Mouse (Mus musculus): ENCODE data around the gene Sub1. TPM values are rescaled to one million over a fixed set of nuclear protein-coding genes. Genes with fewer than 3 reads are reported as not detected.

Sub1 gene
- polyA plus RNA-seq, 1 experiment from 2014 or later = 488 TPM

DNA sequence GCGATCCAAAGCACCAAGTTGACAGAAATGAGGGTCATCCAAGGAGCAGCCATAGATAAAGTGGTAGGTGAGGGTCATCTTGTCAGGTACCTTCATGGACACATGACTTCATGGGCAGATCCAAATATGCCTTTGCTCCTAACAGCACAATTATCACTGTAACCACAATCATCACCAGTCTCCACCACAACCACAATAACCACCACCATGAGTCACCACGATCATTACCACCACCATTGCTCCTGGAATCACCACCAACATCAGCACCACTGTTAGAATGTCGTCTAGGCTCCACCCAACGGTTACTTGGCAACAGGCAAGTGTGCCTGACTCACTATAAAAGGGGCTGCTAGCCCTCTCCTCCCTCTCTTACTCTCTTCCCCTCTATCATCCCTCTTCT lies 33.4 kb upstream of the Sub1 start:
- no peaks in the 10 kb centered on the region for H3K9me3 ChIP-seq
- H3K27me3 ChIP-seq (replicated peaks) = no peaks in the 10 kb centered on the region
- no peak overlapping the region for H3K4me3 ChIP-seq
- no peaks in the 10 kb centered on the region for H3K36me3 ChIP-seq
- H3K4me1 ChIP-seq = peaks cover 9% of the 10 kb centered on the region; the same call in 1 of the 2 replicates
- 74% methylated on average over 4 of the region's 4 CpGs for WGBS
- no peak overlapping the region for H3K9ac ChIP-seq
- no peak for ATAC-seq (ENCODE audit: extremely low read depth, insufficient number of reproducible peaks, low FRiP score, low TSS enrichment)
- H3K27ac ChIP-seq (replicated peaks) = no peak overlapping the region
- no peak overlapping the region for H3K4me2 ChIP-seq

- Histone ChIP-seq H3K9ac (no peak overlapping the region), H3K4me2 (no peak overlapping the region), H3K27me3 (replicated peaks) (no peaks in the 10 kb centered on the region), H3K36me3 (no peaks in the 10 kb centered on the region), H3K27ac (replicated peaks) (no peak overlapping the region), H3K4me3 (no peak overlapping the region), H3K9me3 (no peaks in the 10 kb centered on the region), H3K4me1 (peaks cover 9% of the 10 kb centered on the region)
- ATAC-seq (ENCODE audit: extremely low read depth, insufficient number of reproducible peaks, low FRiP score, low TSS enrichment) = no peak
- WGBS = 42% methylated on average over 3 of the region's 3 CpGs
Observed at GRCm38 (mm10) chr15:12027807-12028206, 31.0 kb upstream of the Sub1 start.

- H3K4me3 ChIP-seq = no peak overlapping the region
- 67% methylated on average over 5 of the region's 5 CpGs for WGBS
- no peaks in the 10 kb centered on the region for H3K9me3 ChIP-seq
- no peak overlapping the region for H3K27ac ChIP-seq (replicated peaks)
- peaks cover 9% of the 10 kb centered on the region for H3K4me1 ChIP-seq
- no peaks in the 10 kb centered on the region for H3K27me3 ChIP-seq (replicated peaks)
- H3K9ac ChIP-seq = no peak overlapping the region
- no peak overlapping the region for H3K4me2 ChIP-seq
- no peak for ATAC-seq (ENCODE audit: extremely low read depth, insufficient number of reproducible peaks, low FRiP score, low TSS enrichment)
- H3K36me3 ChIP-seq = no peaks in the 10 kb centered on the region
Observed at GRCm38 (mm10) chr15:12026932-12027450, 30.2 kb upstream of the Sub1 start.

DNA sequence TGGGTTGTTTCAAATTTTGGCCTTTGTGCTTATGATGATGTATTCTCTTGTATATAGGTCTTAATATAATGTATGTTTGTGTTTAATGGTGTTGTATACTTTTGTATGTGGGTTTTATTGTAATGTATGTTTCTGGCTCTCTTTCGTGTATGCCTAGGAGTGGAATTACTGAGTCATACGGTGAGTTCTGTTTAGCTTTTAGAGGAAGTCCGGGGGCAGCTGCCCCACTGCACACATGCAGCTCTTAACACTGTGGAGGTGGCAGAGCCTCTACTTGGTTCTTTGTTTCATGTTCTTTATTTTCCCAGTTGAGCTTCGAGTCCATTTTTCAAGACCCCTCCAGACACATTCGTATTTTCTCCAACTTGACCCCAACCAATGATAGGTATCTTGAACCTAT lies 29.2 kb upstream of the Sub1 start:
- H3K36me3 ChIP-seq = no peaks in the 10 kb centered on the region
- H3K4me3 ChIP-seq = no peak overlapping the region
- ATAC-seq (ENCODE audit: extremely low read depth, insufficient number of reproducible peaks, low FRiP score, low TSS enrichment) = no peak
- H3K27me3 ChIP-seq (replicated peaks) = no peaks in the 10 kb centered on the region
- no peak overlapping the region for H3K27ac ChIP-seq (replicated peaks)
- 69% methylated on average over 5 of the region's 5 CpGs for WGBS
- no peak overlapping the region for H3K4me2 ChIP-seq
- H3K4me1 ChIP-seq = peaks cover 9% of the 10 kb centered on the region
- no peaks in the 10 kb centered on the region for H3K9me3 ChIP-seq
- H3K9ac ChIP-seq = no peak overlapping the region

DNA sequence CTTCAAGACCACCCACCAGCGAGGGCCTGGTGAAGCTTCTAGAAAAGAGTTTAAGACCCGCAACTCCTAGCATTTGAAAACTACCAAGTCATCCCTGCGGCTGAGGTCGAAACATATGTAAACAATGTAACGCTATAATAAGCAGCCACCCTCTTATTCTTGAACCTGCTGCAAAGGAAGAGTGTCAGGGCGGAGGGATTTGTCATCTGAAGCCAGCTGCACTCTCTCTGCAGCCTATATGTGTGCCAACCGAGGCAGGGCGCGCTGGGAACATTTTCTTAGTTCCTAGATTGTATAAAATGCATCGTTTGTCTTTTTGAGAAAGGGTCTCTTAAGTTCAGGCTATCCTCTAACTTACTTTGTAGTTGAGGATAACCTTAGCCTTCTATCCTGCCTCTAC lies 28.6 kb upstream of the Sub1 start:
- 77% methylated on average over 10 of the region's 10 CpGs for WGBS
- H3K4me2 ChIP-seq = no peak overlapping the region
- no peak for ATAC-seq (ENCODE audit: extremely low read depth, insufficient number of reproducible peaks, low FRiP score, low TSS enrichment)
- no peaks in the 10 kb centered on the region for H3K36me3 ChIP-seq
- no peaks in the 10 kb centered on the region for H3K27me3 ChIP-seq (replicated peaks)
- H3K9ac ChIP-seq = no peak overlapping the region
- H3K4me1 ChIP-seq = peaks cover 9% of the 10 kb centered on the region
- H3K9me3 ChIP-seq = no peaks in the 10 kb centered on the region
- H3K4me3 ChIP-seq = no peak overlapping the region
- no peak overlapping the region for H3K27ac ChIP-seq (replicated peaks)

DNA sequence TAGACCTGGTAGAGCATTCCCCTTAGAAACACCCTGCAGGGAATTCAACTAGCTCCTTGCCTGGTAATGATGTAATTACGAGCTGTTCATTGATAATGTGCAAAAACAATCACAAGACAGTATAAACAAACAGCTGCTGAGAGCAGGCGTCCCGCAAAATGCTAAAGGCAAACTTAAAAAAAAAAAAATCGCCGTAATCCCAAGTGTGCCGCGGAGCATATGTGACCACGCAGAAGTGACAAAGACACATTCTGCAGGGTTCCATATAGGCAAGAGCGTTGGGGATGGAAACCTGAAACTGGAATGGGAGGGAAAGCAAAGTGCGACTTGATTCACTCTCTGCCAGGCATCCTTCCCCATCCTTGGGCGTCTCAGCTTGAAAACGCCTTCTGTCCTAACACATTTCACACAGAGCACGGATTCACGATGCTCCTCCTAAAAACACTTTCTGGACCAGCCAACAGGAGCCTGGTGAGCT lies 28.0 kb upstream of the Sub1 start:
- H3K27me3 ChIP-seq (replicated peaks) = no peaks in the 10 kb centered on the region
- no peaks in the 10 kb centered on the region for H3K9me3 ChIP-seq
- H3K4me1 ChIP-seq = peaks cover 9% of the 10 kb centered on the region
- H3K27ac ChIP-seq (replicated peaks) = no peak overlapping the region
- H3K4me3 ChIP-seq = no peak overlapping the region
- no peak for ATAC-seq (ENCODE audit: extremely low read depth, insufficient number of reproducible peaks, low FRiP score, low TSS enrichment)
- 43% methylated on average over 14 of the region's 14 CpGs for WGBS
- 0 out of 2 replicates have a peak overlapping the region, but pooled peaks have one; percentile 14 for H3K9ac ChIP-seq
- peak overlapping the region; percentile 30 for H3K4me2 ChIP-seq
- H3K36me3 ChIP-seq = no peaks in the 10 kb centered on the region

GRCm38 (mm10) chr15:12019443-12019842 lies 22.7 kb upstream of the Sub1 start:
- no peaks in the 10 kb centered on the region for H3K27me3 ChIP-seq (replicated peaks)
- H3K4me2 ChIP-seq = no peak overlapping the region
- no peak overlapping the region for H3K9ac ChIP-seq
- no peak overlapping the region for H3K27ac ChIP-seq (replicated peaks)
- WGBS = 87% methylated on average over 14 of the region's 14 CpGs
- no peak for ATAC-seq (ENCODE audit: extremely low read depth, insufficient number of reproducible peaks, low FRiP score, low TSS enrichment)
- no peaks in the 10 kb centered on the region for H3K36me3 ChIP-seq
- H3K4me1 ChIP-seq = 0 out of 2 replicates have a peak, but pooled peaks cover under 1% of the 10 kb centered on the region
- H3K9me3 ChIP-seq = no peaks in the 10 kb centered on the region
- no peak overlapping the region for H3K4me3 ChIP-seq

DNA sequence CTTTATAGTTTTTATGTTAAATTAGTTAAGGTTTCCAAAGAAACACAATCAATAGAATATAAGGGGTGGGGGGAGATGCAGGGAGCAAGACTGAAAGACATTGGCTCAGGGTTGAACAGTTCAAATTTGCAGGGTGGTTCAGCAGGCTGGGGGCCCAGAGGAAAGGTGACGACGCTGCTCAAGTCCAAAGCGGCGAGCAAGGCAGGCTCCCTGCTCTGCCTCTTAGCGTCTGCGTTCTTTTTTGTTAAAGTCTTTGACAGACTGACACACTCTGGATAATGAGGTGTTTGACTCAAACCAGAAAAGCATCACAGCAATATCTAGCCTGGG lies 21.6 kb upstream of the Sub1 start:
- no peaks in the 10 kb centered on the region for H3K36me3 ChIP-seq
- H3K4me2 ChIP-seq = no peak overlapping the region
- H3K27ac ChIP-seq (replicated peaks) = no peak overlapping the region
- ATAC-seq (ENCODE audit: extremely low read depth, insufficient number of reproducible peaks, low FRiP score, low TSS enrichment) = no peak
- no peaks in the 10 kb centered on the region for H3K9me3 ChIP-seq
- 54% methylated on average over 6 of the region's 6 CpGs for whole genome bisulfite sequencing
- H3K4me1 ChIP-seq = no peaks in the 10 kb centered on the region
- no peak overlapping the region for H3K9ac ChIP-seq
- no peaks in the 10 kb centered on the region for H3K27me3 ChIP-seq (replicated peaks)
- H3K4me3 ChIP-seq = no peak overlapping the region

DNA sequence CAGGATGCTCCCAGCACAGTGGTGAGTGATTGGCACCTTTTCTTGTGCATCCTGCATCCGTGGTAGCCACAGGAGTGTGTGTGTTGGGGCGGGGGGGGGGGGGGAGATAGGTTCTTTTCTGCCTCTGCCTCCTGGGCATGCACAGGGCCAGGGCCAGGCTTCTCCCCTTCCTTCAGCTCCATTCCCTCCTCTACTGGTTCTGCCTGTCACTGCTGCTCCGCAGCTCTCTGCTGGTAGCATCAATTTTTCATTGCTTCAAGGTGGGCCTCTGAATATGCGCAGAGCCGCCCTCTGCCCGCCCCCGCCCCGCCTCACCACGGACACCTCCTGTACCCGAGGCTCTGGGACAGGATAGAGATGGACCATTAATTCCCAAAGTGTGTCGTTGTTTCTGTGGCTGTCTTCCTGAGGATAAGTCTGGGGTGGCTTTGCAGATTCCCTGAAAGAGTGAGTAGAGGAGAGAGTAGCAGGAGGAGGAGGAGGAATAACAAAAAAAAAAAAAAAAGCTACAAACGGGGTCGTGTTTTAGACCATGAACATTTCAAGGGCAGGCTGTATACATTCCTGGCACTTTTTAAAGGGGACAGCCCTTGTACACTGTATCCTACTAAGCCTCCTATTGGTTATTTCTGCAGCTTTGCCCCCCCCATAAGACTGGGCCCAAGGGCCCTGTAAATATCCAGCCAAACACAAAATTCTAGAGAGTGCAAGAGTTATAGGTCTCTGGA lies 21.1 kb upstream of the Sub1 start:
- Histone ChIP-seq H3K27ac (replicated peaks) (no peak overlapping the region), H3K4me3 (no peak overlapping the region), H3K9me3 (no peaks in the 10 kb centered on the region), H3K27me3 (replicated peaks) (no peaks in the 10 kb centered on the region), H3K9ac (no peak overlapping the region), H3K36me3 (no peaks in the 10 kb centered on the region), H3K4me2 (no peak overlapping the region), H3K4me1 (no peaks in the 10 kb centered on the region)
- WGBS = 48% methylated on average over 13 of the region's 13 CpGs
- no peak for ATAC-seq (ENCODE audit: extremely low read depth, insufficient number of reproducible peaks, low FRiP score, low TSS enrichment)

DNA sequence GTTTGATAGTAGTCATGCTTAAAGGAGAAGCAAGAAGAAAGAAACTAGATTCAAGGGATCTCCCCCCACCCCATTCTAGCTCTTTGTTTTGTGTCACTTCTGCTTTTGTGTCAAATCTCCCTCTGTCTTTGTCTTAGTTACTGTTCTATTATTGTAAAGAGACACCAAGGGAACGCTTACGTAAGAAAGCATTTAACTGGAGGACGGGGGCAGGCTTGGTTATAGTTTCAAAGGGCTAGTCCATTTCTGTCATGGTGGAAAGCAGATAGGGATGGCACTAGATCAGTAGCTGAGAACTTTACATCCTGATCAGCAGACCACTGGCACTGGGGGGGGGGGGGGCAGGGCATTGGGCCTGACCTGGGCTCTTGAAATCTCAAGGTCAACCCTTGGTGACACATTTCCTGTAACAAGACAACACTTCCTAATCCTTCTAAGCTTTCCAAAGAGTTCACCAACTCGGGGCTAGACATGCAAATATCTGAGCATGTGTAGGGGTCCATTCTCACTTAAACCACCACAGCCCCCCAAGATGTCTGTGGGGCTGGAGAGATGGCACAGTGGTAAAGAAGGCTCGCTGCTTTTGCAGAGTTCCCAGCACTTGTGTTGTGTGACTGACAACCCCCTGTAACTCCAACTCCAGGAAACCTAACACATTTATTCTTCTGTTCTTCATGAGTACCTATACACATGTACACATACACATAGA lies 17.6 kb upstream of the Sub1 start:
- H3K9me3 ChIP-seq = no peaks in the 10 kb centered on the region
- no peak overlapping the region for H3K4me2 ChIP-seq
- no peak overlapping the region for H3K9ac ChIP-seq
- H3K27ac ChIP-seq (replicated peaks) = no peak overlapping the region
- no peaks in the 10 kb centered on the region for H3K4me1 ChIP-seq
- no peak overlapping the region for H3K4me3 ChIP-seq
- WGBS = 69% methylated on average over 5 of the region's 5 CpGs
- H3K36me3 ChIP-seq = no peaks in the 10 kb centered on the region
- H3K27me3 ChIP-seq (replicated peaks) = no peaks in the 10 kb centered on the region
- no peak for ATAC-seq (ENCODE audit: extremely low read depth, insufficient number of reproducible peaks, low FRiP score, low TSS enrichment)

DNA sequence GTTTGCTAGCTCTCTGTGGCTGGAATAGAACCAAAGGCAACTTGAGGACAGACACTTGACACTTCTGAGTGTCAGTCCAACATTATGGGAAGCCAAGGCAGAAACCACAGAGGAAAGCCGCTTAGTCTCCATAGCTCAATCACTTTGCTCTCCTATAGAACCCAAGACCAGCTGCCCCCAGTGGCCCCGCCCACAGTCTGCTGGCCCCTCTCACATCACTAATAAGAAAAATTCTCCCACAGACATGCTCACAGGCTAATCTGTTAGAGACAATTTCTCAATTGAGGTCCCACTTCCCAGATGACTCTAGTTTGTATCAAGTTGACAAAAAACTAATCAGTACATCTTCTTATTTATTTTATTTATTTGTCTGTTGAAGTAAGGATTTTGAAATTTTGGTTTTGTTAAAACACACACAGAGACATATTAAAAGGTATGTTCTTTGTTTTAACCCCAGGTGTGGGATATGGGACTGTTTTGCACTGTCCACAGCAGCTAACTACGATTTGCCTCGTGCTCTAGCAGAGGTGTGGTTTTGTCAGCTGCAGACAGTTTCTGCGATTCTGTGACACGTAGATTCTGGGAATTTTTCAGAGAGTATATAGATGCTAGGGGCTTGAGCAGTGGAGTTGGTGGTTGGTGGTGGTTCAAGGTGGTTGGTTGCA lies 16.9 kb upstream of the Sub1 start:
- no peaks in the 10 kb centered on the region for H3K4me1 ChIP-seq
- H3K9me3 ChIP-seq = no peaks in the 10 kb centered on the region
- H3K4me2 ChIP-seq = no peak overlapping the region
- H3K9ac ChIP-seq = no peak overlapping the region
- H3K4me3 ChIP-seq = no peak overlapping the region
- 62% methylated on average over 6 of the region's 6 CpGs for WGBS
- no peak for ATAC-seq (ENCODE audit: extremely low read depth, insufficient number of reproducible peaks, low FRiP score, low TSS enrichment)
- no peaks in the 10 kb centered on the region for H3K27me3 ChIP-seq (replicated peaks)
- H3K36me3 ChIP-seq = no peaks in the 10 kb centered on the region
- no peak overlapping the region for H3K27ac ChIP-seq (replicated peaks)
